Mouse (Mus musculus) small intestine, adult 10 weeks (tissue): Measurements from ENCODE around the gene Mgst1. TPM values are rescaled to one million over a fixed set of nuclear protein-coding genes. Genes with fewer than 3 reads are reported as not detected.

Experiments used
- polyA plus RNA-seq: library from polyadenylated mRNA; stranded (reverse); fragments of 350-450 nt; fragmentation: Illumina TruSeq; extraction: RNeasy Lipid Tissue Mini Kit (QIAGEN cat#74804); gene quantifications from one replicate; pipeline ENCODE4 v1.2.3, GENCODE M21; 2014; ENCODE audit warnings: low replicate concordance

Gene Mgst1
- 900 TPM for polyA plus RNA-seq

DNA sequence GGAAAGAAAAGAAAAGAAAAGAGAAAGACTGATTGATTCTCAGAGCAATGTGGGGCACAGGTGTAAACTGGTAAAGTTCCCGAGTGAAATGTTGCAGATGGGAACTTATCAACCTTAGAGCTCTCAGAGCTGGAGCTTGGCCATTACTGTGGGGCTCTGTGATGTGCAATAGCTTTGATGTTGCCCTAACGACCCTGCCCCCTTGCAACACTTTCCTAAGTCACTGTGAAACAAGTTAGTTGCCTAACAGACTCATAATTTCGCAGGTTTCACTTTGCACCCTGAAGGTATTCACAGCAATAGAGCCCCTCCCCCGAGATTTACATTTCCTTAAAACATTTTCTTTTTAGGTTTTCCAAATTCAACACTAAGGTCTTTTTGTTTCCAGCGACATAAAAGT, at the start of gene Mgst1:
TSS of gene Mgst1 (plus strand) at position 387 of the 400 bp plus-strand sequence.

Other genes with a start within 250 kb of the Mgst1 start
- not detected for gene Slc15a5, start 60.4 kb upstream of the Mgst1 start, polyA plus RNA-seq